Mouse (Mus musculus): Measurements from ENCODE around the gene Ldb1.

GRCm38 (mm10) chr19:46094144-46094543, 49.1 kb upstream of the Ldb1 start:
- no peak for TF ChIP-seq CTCF (IDR thresholded peaks at IDR 0.05; ENCODE audit: borderline replicate concordance, control insufficient read depth, extremely low read depth, insufficient read depth, low read length, poor library complexity)
- TF ChIP-seq POLR2A (IDR thresholded peaks at IDR 0.05; ENCODE audit: control insufficient read depth, extremely low read depth, insufficient read depth, low read length, poor library complexity): no peak

Measured in thymus, adult 2 months (tissue).